Mouse (Mus musculus): ENCODE measurements at regions not wholly inside any gene's neighbourhood (a gene's known extent, or its start where the extent isn't known, plus 50 kb on each side); places are given as distances from the start of the nearest gene placed in this dataset.

- DNase-seq (ENCODE audit: low read depth), result peak; percentile 31
- no peak for TF ChIP-seq CTCF (IDR thresholded peaks at IDR 0.05; ENCODE audit: borderline replicate concordance, extremely low read depth, insufficient read depth, insufficient read length)
- TF ChIP-seq POLR2A (IDR thresholded peaks at IDR 0.05; ENCODE audit: borderline replicate concordance, extremely low read depth, insufficient read depth, insufficient read length, poor library complexity, severe bottlenecking), result no peak
Observed at GRCm38 (mm10) chr16:82335670-82336069, 492.5 kb upstream of the Gm21833 start.

DNA sequence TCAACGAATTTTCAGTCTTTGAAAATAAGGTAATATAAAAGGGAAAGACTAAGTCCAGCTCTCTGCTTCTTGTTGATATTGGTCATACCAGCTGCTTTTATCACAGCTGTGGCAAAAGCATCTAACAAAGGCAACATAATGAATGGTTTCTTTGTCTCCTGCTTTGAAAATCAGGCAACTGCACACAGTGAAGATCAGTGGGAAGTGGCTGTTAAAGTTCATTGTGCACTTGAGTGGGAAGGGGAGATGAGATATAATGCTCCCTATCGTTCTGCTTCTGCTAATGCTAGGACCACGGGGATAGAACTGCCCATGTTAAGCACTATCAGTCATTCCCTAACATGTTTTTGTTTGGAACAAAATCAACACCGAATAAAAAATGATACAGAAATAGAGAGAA is 468.1 kb upstream of the Gm21833 start:
- no peak for TF ChIP-seq CTCF (IDR thresholded peaks at IDR 0.05; ENCODE audit: borderline replicate concordance, extremely low read depth, insufficient read depth, insufficient read length)
- TF ChIP-seq POLR2A (IDR thresholded peaks at IDR 0.05; ENCODE audit: borderline replicate concordance, extremely low read depth, insufficient read depth, insufficient read length, poor library complexity, severe bottlenecking), result no peak
- peak; percentile 51 for DNase-seq (ENCODE audit: low read depth)
